In the genomic region with DNA sequence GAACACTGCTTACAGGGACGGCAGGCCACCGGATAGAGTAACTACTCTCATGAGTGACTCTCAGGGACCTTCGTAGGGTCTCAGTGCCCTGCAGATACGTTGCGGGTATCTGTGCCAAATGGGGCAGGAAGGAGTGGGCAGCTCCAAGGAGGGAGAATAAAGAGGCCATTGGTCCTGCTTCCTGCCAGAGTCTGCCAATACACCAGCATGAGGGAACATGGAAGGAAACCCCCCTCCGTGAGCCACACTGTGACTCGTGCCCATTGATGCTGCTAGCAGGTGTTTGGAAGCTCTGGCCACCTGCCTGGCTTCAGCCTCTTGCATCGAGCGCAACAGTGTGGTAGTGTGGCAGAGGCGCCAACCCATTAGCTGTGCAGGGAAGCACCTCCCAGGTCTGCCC, we compare ENCODE assay signal across 12 mouse cellular contexts.
DNase-seq lines count a peak whose midpoint lies in the region; ATAC-seq lines count a peak whose summit lies in the region.
"Had no signal": no experiment of that assay in that cellular context is flagged by ENCODE, and none has a peak within 500 bp of the region (broad histone marks: within the 10 kb centered on the region; RNA-seq: fewer than 3 reads in every experiment).

No protein-coding gene starts in this region.

- no peak for ATAC-seq in kidney, embryonic 16.5 days (ENCODE audit: low FRiP score, low TSS enrichment)
- no peak for ATAC-seq in activated CD4-positive, CD25-positive, alpha-beta regulatory T cell, adult 4 months

- H3K9ac ChIP-seq in kidney, embryonic 16.5 days (replicated peaks; ENCODE audit: low read length) = no peak overlapping the region
- H3K9ac ChIP-seq: heart, embryonic 15.5 days had no signal

- no peaks in the 10 kb centered on the region for H3K36me3 ChIP-seq in kidney, embryonic 16.5 days (ENCODE audit: insufficient read depth, low read length)
- H3K36me3 ChIP-seq: heart, embryonic 15.5 days had no signal

- WGBS in kidney, embryonic 16.5 days = 76% methylated on average over 10 of the region's 10 CpGs

- no peak overlapping the region for H3K4me3 ChIP-seq in kidney, embryonic 16.5 days (ENCODE audit: low read length)
- H3K4me3 ChIP-seq: heart, embryonic 15.5 days had no signal

- DNase-seq in kidney, postnatal 10 days = no peak
- peak; percentile 86 for DNase-seq in brain, adult 2 months (ENCODE audit: low read depth, low spot score)
- DNase-seq in cerebellum, adult 18-20 months = peak; percentile 68 to 69
- DNase-seq in layer of hippocampus, postnatal 14 days (ENCODE audit: low spot score in 2 of 2) = peak; percentile 61 to 65
- no peak for DNase-seq in urinary bladder, postnatal 10 days (ENCODE audit: low spot score)
- DNase-seq in spleen, postnatal 14 days (ENCODE audit: low spot score in 2 of 2) = no peak
- DNase-seq: kidney, adult 8-10 months; liver had no signal

- no peak overlapping the region for H3K4me2 ChIP-seq in kidney, embryonic 16.5 days (replicated peaks; ENCODE audit: low read depth, low read length)
- H3K4me2 ChIP-seq: heart, embryonic 15.5 days had no signal

- no peaks in the 10 kb centered on the region for H3K27me3 ChIP-seq in kidney, embryonic 16.5 days (ENCODE audit: insufficient read depth, low read length)
- H3K27me3 ChIP-seq: heart, embryonic 15.5 days had no signal

- peaks cover 43% of the 10 kb centered on the region for H3K4me1 ChIP-seq in kidney, embryonic 16.5 days (ENCODE audit: insufficient read depth, low read length)

- peak overlapping the region; percentile 35; the same call in 1 of the 2 replicates for H3K27ac ChIP-seq in kidney, embryonic 16.5 days (ENCODE audit: low read length)
- H3K27ac ChIP-seq: heart, embryonic 15.5 days; macrophage had no signal

- H3K9me3 ChIP-seq in kidney, embryonic 16.5 days (ENCODE audit: low read length) = no peaks in the 10 kb centered on the region
- H3K9me3 ChIP-seq: heart, embryonic 15.5 days had no signal

Comparison
In these comparisons a context has a peak if more than half of its experiments do, and no peak if none do; other contexts are left out.
1. DNase-seq: peak in brain, adult 2 months (single experiment), cerebellum, adult 18-20 months (2 of 2) and layer of hippocampus, postnatal 14 days (2 of 2); none in kidney, postnatal 10 days (single experiment), urinary bladder, postnatal 10 days (single experiment) and spleen, postnatal 14 days (0 of 2).